Mouse (Mus musculus): Measurements from ENCODE around the gene Tmem151b. TPM values are rescaled to one million over a fixed set of nuclear protein-coding genes. Genes with fewer than 3 reads are reported as not detected.

Tmem151b gene
- polyA plus RNA-seq, 1 experiment, result 0.37 TPM

DNA sequence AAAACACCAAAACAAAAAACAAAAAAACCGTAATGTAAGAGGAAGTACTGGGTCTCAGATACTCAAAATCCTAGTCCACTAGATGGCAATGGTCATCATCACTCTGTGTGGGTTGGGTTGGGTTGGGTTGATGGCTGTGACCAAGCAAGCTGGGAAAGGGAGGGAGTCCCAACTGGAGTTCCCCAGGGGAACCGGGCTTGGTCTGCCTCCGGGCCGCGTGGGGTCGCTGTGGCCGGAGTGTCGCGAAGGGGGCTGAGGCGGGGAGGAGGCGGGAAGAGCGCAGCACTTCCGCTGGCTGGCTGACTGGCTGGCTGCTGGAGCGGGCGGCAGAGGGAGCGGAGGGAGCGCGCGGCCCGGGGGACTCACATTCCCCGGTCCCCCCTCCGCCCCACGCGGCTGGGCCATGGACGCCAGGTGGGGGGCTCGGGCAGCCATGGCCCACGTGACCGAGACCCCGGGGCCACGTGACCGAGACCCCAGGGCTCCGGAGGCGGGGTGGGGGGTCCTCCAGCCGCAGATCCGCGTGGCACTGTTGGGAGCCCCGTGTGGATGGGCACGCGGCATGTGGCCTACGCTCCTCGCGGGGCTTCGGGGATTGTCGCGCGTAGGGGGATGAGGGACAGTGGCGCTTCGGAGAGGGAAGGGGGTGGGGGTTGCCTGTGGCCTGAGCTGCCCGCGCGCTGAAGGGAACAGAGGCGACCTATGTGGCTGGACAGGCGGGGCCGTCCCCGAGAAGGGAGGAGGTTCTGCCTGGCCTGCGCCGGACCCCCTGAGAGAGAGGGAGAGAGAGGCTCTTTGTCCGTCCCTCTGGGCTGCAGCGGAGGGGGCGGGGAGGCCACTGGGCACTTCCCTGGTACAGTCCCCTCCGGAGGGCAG lies 14.4 kb upstream of the Tmem151b start, which contains the start of gene Slc35b2:
Gene Slc35b2, plus strand, starts transcription at position 220 of the 876 bp plus-strand sequence.
- Histone ChIP-seq H3K4me3 (ENCODE audit: control insufficient read depth, low read depth, low read length) (peak within 1 kb of the TSS; percentile 83), H3K4me1 (ENCODE audit: control insufficient read depth, insufficient read depth, low read length) (peaks cover 9% of the 10 kb centered on the region), H3K27ac (ENCODE audit: control insufficient read depth, insufficient read depth, low read depth, low read length) (peak within 1 kb of the TSS; percentile 55), H3K27me3 (ENCODE audit: control insufficient read depth, insufficient read depth, low read length) (no peaks in the 10 kb centered on the region), H3K36me3 (ENCODE audit: control insufficient read depth, insufficient read depth, low read length) (no peaks in the 10 kb centered on the region)
- TF ChIP-seq POLR2A (IDR thresholded peaks at IDR 0.05; ENCODE audit: control insufficient read depth, low read depth, low read length) (peak; percentile 55; the same call in 1 of the 2 replicates), CTCF (IDR thresholded peaks at IDR 0.05; ENCODE audit: control insufficient read depth, insufficient read depth, insufficient replicate concordance, low read depth, low read length) (peak; percentile 69; the same call in 1 of the 2 replicates)

DNA sequence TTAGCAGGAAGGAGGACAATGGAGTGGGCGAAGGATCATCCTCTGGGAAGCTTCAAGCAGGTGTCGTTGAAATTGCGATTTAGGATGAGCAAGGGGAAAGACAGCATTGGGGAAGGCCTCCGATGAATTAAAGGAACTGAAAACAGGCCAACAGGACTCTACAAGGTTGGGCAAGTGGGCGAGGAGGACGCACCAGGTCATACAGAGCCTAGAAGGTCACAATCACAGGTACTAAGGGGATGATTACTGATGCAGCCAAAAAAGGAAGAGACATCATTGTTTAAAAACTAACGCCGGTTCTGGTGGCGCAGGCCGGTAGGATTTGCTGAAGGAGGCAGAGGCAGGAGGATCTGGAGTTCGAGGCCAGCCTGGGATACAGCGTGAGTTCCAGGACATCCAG lies 13.7 kb upstream of the Tmem151b start:
- H3K4me3 ChIP-seq (ENCODE audit: control insufficient read depth, low read depth, low read length), result no peak overlapping the region

DNA sequence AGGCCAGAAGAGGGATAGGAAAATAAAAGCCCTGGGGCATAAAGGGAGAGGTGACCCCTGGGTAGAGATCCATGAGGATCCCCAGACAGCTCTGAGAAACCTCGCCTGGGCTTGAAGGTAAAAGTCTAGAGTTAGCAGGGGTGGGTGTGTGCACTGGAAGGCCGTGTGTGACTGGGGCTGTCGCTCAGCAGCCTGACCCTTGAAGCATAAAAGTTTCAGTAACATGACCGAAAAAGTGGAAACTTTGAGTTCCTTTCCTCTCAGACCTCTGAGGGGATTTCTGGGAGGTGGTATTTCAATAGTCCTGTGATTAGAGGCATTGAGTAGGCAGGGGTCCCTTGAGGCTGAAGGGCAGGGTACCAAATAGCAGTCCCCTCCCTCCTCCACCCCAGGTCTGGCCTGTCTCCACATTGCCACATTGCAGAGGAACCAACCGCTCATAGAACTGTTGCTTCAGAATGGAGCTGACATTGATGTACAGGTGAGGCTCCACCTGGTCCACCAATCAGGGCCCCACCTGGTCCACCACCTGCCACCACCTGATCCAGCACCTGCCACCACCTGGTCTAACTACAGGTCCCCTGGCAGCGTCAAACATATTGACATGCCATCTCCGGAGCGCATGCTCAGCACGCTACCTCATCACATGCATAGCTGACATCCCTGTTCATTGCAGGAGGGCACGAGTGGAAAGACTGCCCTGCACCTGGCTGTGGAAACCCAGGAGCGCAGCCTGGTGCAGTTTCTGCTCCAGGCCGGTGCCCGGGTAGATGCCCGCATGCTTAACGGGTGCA lies 10.5 kb upstream of the Tmem151b start:
- no peaks in the 10 kb centered on the region for H3K27me3 ChIP-seq (ENCODE audit: control insufficient read depth, insufficient read depth, low read length)
- no peaks in the 10 kb centered on the region for H3K36me3 ChIP-seq (ENCODE audit: control insufficient read depth, insufficient read depth, low read length)
- TF ChIP-seq POLR2A (IDR thresholded peaks at IDR 0.05; ENCODE audit: control insufficient read depth, low read depth, low read length), result no peak
- no peak for TF ChIP-seq CTCF (IDR thresholded peaks at IDR 0.05; ENCODE audit: control insufficient read depth, insufficient read depth, insufficient replicate concordance, low read depth, low read length)
- H3K4me1 ChIP-seq (ENCODE audit: control insufficient read depth, insufficient read depth, low read length), result peaks cover 15% of the 10 kb centered on the region
- H3K27ac ChIP-seq (ENCODE audit: control insufficient read depth, insufficient read depth, low read depth, low read length), result no peak overlapping the region
- no peak overlapping the region for H3K4me3 ChIP-seq (ENCODE audit: control insufficient read depth, low read depth, low read length)

More for the DNA sequence above, 13.7 kb upstream of the Tmem151b start:
- Histone ChIP-seq H3K4me1 (ENCODE audit: control insufficient read depth, insufficient read depth, low read length) (peaks cover 9% of the 10 kb centered on the region), H3K36me3 (ENCODE audit: control insufficient read depth, insufficient read depth, low read length) (no peaks in the 10 kb centered on the region), H3K27me3 (ENCODE audit: control insufficient read depth, insufficient read depth, low read length) (no peaks in the 10 kb centered on the region), H3K27ac (ENCODE audit: control insufficient read depth, insufficient read depth, low read depth, low read length) (no peak overlapping the region)
- TF ChIP-seq CTCF (IDR thresholded peaks at IDR 0.05; ENCODE audit: control insufficient read depth, insufficient read depth, insufficient replicate concordance, low read depth, low read length) (no peak), POLR2A (IDR thresholded peaks at IDR 0.05; ENCODE audit: control insufficient read depth, low read depth, low read length) (no peak)

DNA sequence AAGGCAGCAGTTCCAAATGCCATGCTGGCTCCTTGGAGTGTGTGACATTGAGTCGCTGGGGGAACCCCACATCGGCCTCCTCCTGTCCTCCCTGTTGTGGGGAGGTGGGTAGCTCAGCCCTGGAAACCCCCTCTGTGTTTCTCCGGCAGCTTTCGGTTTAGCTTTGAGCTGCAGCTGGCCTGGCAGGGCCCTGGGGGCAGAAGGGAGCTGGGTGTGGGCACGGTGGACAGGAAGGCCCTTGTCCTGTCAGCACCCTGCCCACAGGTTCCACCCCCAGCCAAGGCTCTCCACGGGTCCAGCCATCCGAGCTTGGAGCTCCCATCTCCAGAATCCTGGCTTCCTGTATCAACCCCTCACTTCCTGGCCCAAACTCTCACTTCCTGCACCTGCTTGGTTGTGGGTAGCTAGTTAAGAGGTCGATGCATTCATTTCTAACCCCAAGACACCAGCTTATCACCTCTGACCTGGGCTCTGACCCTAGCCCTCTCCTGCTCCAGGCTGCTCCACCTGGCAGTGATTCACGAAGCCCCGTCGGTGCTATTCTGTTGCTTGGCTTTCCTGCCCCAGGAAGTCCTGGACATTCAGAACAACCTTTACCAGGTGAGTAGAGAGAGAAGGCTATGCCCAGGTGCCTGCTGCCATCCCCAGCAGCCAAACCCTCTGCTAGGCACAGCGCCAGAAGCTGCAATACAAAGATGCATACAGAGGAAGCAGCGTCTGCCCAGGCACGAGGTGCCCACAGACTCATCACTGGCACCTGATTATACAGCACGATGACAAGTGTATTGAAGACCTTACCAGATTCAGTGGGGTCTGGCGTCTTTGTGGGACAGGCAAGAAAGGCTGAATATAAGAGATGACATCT lies 8.8 kb upstream of the Tmem151b start:
- peaks cover 8% of the 10 kb centered on the region for H3K4me1 ChIP-seq (ENCODE audit: control insufficient read depth, insufficient read depth, low read length)
- no peak overlapping the region for H3K27ac ChIP-seq (ENCODE audit: control insufficient read depth, insufficient read depth, low read depth, low read length)
- TF ChIP-seq POLR2A (IDR thresholded peaks at IDR 0.05; ENCODE audit: control insufficient read depth, low read depth, low read length) (no peak), CTCF (IDR thresholded peaks at IDR 0.05; ENCODE audit: control insufficient read depth, insufficient read depth, insufficient replicate concordance, low read depth, low read length) (no peak)
- H3K36me3 ChIP-seq (ENCODE audit: control insufficient read depth, insufficient read depth, low read length), result no peaks in the 10 kb centered on the region
- no peak overlapping the region for H3K4me3 ChIP-seq (ENCODE audit: control insufficient read depth, low read depth, low read length)
- no peaks in the 10 kb centered on the region for H3K27me3 ChIP-seq (ENCODE audit: control insufficient read depth, insufficient read depth, low read length)

DNA sequence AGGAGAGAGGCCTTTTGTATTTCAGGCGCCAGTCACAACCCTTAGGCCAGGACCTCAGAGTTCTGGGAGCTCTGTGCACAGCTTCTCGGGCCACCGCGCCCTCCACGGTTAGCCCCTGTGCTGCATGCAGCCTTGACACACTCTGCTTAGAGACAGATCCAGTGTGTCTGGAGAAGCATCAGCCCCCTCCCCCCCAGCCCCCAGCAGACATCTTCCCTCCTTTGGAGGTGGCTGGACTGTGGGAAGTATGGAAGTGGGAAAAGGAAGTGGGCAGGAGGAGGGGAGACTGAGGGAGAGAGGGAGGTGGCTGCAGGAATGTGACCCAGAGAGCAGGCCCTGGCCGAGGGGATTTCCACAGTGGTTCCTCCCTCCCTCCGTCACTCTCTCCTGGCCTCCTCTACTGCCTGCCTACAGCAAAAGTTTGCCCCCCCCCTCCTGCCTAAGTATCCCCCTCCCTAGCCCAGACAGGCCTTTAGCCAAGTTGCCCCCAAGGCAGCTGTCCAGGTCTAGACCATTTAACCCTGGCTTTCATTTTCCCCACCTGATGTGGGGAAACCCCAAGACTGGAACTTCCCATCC lies 7.9 kb upstream of the Tmem151b start:
- Histone ChIP-seq H3K27me3 (ENCODE audit: control insufficient read depth, insufficient read depth, low read length) (no peaks in the 10 kb centered on the region), H3K27ac (ENCODE audit: control insufficient read depth, insufficient read depth, low read depth, low read length) (no peak overlapping the region), H3K4me3 (ENCODE audit: control insufficient read depth, low read depth, low read length) (no peak overlapping the region), H3K4me1 (ENCODE audit: control insufficient read depth, insufficient read depth, low read length) (peaks cover 8% of the 10 kb centered on the region), H3K36me3 (ENCODE audit: control insufficient read depth, insufficient read depth, low read length) (no peaks in the 10 kb centered on the region)
- TF ChIP-seq CTCF (IDR thresholded peaks at IDR 0.05; ENCODE audit: control insufficient read depth, insufficient read depth, insufficient replicate concordance, low read depth, low read length) (no peak), POLR2A (IDR thresholded peaks at IDR 0.05; ENCODE audit: control insufficient read depth, low read depth, low read length) (no peak)

DNA sequence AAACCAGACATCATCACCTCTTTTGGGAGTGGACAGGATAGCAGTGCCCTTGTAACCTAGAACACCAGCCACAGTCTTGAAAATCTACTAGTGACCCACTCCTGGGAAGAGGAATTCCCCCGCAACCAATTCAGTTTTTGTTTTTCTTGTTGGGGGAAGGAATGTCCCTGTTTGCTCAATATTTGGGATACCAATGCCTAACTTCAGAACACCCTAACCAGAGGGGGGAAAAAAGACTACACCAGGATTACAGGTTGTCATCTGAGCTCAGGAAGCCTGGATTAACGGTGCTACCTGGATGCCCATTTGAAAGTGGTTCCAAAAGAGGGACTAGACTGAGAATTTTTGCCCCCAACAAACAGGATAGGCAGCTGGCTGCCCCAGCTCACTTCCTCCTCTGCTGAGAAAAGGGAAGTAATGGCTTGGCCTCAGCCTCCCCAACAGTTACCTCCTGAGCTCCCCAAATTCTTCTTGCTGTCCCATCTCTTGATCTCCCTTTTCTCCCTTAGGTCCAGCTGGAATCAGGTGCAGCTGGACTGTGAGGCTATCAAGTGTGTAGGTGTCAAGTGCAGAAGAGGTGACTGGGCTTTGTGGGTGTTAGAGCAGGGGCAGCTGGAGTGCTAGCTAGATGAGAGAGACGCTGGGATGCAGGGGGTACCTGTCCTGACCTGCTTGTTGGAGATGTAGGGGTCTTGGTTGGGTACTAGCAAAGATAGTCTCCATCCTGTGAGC lies 7.2 kb upstream of the Tmem151b start:
- Histone ChIP-seq H3K27ac (ENCODE audit: control insufficient read depth, insufficient read depth, low read depth, low read length) (no peak overlapping the region), H3K27me3 (ENCODE audit: control insufficient read depth, insufficient read depth, low read length) (no peaks in the 10 kb centered on the region), H3K4me3 (ENCODE audit: control insufficient read depth, low read depth, low read length) (no peak overlapping the region), H3K36me3 (ENCODE audit: control insufficient read depth, insufficient read depth, low read length) (no peaks in the 10 kb centered on the region), H3K4me1 (ENCODE audit: control insufficient read depth, insufficient read depth, low read length) (peaks cover 13% of the 10 kb centered on the region)
- no peak for TF ChIP-seq CTCF (IDR thresholded peaks at IDR 0.05; ENCODE audit: control insufficient read depth, insufficient read depth, insufficient replicate concordance, low read depth, low read length)
- no peak for TF ChIP-seq POLR2A (IDR thresholded peaks at IDR 0.05; ENCODE audit: control insufficient read depth, low read depth, low read length)
